Mouse (Mus musculus) CD4-positive naive resting alpha-beta T cell, adult 76 days (primary cell): ENCODE data around the gene Mum1. TPM values are rescaled to one million over a fixed set of nuclear protein-coding genes. Genes with fewer than 3 reads are reported as not detected.

Source experiments
- total RNA-seq: library from RNA; stranded (reverse); gene quantifications from one replicate; pipeline ENCODE4 v1.2.4, GENCODE M21; 2023

Mum1 gene
- total RNA-seq: 70.1 TPM

GRCm38 (mm10) chr10:80226416-80227165, at the start of gene Mum1:
TSS of gene Mum1 (plus strand) at chr10:80226434.

GRCm38 (mm10) chr10:80179068-80180051, 46.9 kb upstream of the Mum1 start, which contains the start of gene Efna2:
TSS of gene Efna2 (plus strand) at chr10:80179482.

GRCm38 (mm10) chr10:80248971-80249640, 22.9 kb downstream of the Mum1 start, which contains the start of gene Ndufs7:
TSS of gene Ndufs7 (plus strand) at chr10:80249121.

GRCm38 (mm10) chr10:80260642-80261584, 34.7 kb downstream of the Mum1 start, which contains the start of the genes Gamt and Dazap1:
TSS of gene Gamt (minus strand) at chr10:80261012.
TSS of gene Dazap1 (plus strand) at chr10:80261486.

GRCm38 (mm10) chr10:80292251-80293146, 66.3 kb downstream of the Mum1 start, which contains the start of gene Rps15:
TSS of gene Rps15 (plus strand) at chr10:80292453.

Other genes with a start within 250 kb of the Mum1 start
- 154 TPM for gene Tmem259, start 242.1 kb upstream of the Mum1 start, total RNA-seq
- gene Cnn2, start 237.8 kb upstream of the Mum1 start, total RNA-seq: 387 TPM
- 68.3 TPM for gene Abca7, start 229.9 kb upstream of the Mum1 start, total RNA-seq
- gene Arhgap45, start 209.8 kb upstream of the Mum1 start, total RNA-seq: 890 TPM
- 50.1 TPM for gene Polr2e, start 186.6 kb upstream of the Mum1 start, total RNA-seq
- gene Gpx4, start 179.3 kb upstream of the Mum1 start, total RNA-seq: 134 TPM
- 115 TPM for gene Sbno2, start 120.9 kb upstream of the Mum1 start, total RNA-seq
- gene Stk11, start 110.6 kb upstream of the Mum1 start, total RNA-seq: 140 TPM
- gene Atp5d, start 87.8 kb upstream of the Mum1 start, total RNA-seq: 152 TPM
- gene Cbarp, start 85.6 kb upstream of the Mum1 start, total RNA-seq: 51.8 TPM
- 88.1 TPM for gene Midn, start 78.2 kb upstream of the Mum1 start, total RNA-seq
- 229 TPM for gene Cirbp, start 60.4 kb upstream of the Mum1 start, total RNA-seq
- gene 1600002K03Rik, start 53.5 kb upstream of the Mum1 start, total RNA-seq: 14.7 TPM
- gene Efna2, start 47.0 kb upstream of the Mum1 start, total RNA-seq: 0.44 TPM
- 83.2 TPM for gene Ndufs7, start 22.7 kb downstream of the Mum1 start, total RNA-seq
- gene Gamt, start 34.6 kb downstream of the Mum1 start, total RNA-seq: not detected
- gene Dazap1, start 35.1 kb downstream of the Mum1 start, total RNA-seq: 199 TPM
- gene Rps15, start 66.0 kb downstream of the Mum1 start, total RNA-seq: 4,176 TPM
- 0.06 TPM for gene Apc2, start 69.5 kb downstream of the Mum1 start, total RNA-seq
- 21.3 TPM for gene 2310011J03Rik, start 94.1 kb downstream of the Mum1 start, total RNA-seq
- gene Pcsk4, start 103.1 kb downstream of the Mum1 start, total RNA-seq: 2.0 TPM
- gene Reep6, start 103.5 kb downstream of the Mum1 start, total RNA-seq: not detected
- not detected for gene Adamtsl5, start 122.0 kb downstream of the Mum1 start, total RNA-seq
- gene Plk5, start 130.0 kb downstream of the Mum1 start, total RNA-seq: not detected
- gene Mex3d, start 161.2 kb downstream of the Mum1 start, total RNA-seq: 9.0 TPM
- gene Mbd3, start 173.1 kb downstream of the Mum1 start, total RNA-seq: 81.1 TPM
- 47.1 TPM for gene Uqcr11, start 180.4 kb downstream of the Mum1 start, total RNA-seq
- gene Tcf3, start 207.2 kb downstream of the Mum1 start, total RNA-seq: 82.4 TPM